Mouse (Mus musculus) midbrain, embryonic 16.5 days (tissue): ENCODE measurements around the gene Slc10a1. TPM values are rescaled to one million over a fixed set of nuclear protein-coding genes. Genes with fewer than 3 reads are reported as not detected.

Experiments used
- ATAC-seq: fragments of 200-750 bp; cut with Nextera tagmentation; 2 replicates; pipeline ENCODE4 v1.8.0; 2017; ENCODE audit warnings: moderate TSS enrichment
- H3K27ac ChIP-seq: fragments of 300-500 bp; sonication (generic); 2 replicates; pipeline ENCODE4 v1.5.1; 2014; ENCODE audit warnings: mild to moderate bottlenecking, low read length, mixed read lengths
- H3K27me3 ChIP-seq: fragments of 300-500 bp; sonication (generic); 2 replicates; pipeline ENCODE4 v1.6.1; 2014; ENCODE audit warnings: low read depth, low read length, mixed read lengths; ENCODE audit not compliant: control insufficient read depth, insufficient read depth
- H3K36me3 ChIP-seq: fragments of 300-500 bp; sonication (generic); 2 replicates; pipeline ENCODE4 v1.6.1; 2014; ENCODE audit warnings: mild to moderate bottlenecking, low read length, moderate library complexity, mixed read lengths; ENCODE audit not compliant: control insufficient read depth, insufficient read depth
- H3K4me1 ChIP-seq: fragments of 300-500 bp; sonication (generic); 2 replicates; pipeline ENCODE4 v1.6.1; 2014; ENCODE audit warnings: mild to moderate bottlenecking, low read length, mixed read lengths; ENCODE audit not compliant: control insufficient read depth, insufficient read depth
- H3K4me2 ChIP-seq: fragments of 300-500 bp; sonication (generic); 2 replicates; pipeline ENCODE4 v1.6.1; 2014; ENCODE audit warnings: mild to moderate bottlenecking, low read length, mixed read lengths
- H3K4me3 ChIP-seq: fragments of 300-500 bp; sonication (generic); 2 replicates; pipeline ENCODE4 v1.5.1; 2014; ENCODE audit warnings: low read depth, mild to moderate bottlenecking, low read length, moderate library complexity, mixed read lengths
- H3K9ac ChIP-seq: fragments of 300-500 bp; sonication (generic); 2 replicates; pipeline ENCODE4 v1.6.1; 2014; ENCODE audit warnings: low read depth, low read length, mixed read lengths
- H3K9me3 ChIP-seq: fragments of 300-500 bp; sonication (generic); replicated peaks from 2 replicates; pipeline ENCODE4 v1.6.1; 2014; ENCODE audit warnings: mild to moderate bottlenecking, low read length, mixed read lengths; ENCODE audit not compliant: control insufficient read depth, poor library complexity, severe bottlenecking
- WGBS: fragments of 180-500 bp; shearing (Covaris S2); extraction: QIAGEN DNeasy Blood & Tissue Kit; methylation state at CpG from one replicate; pipeline ENCODE4 v1.1.7; 2014; 5-methylcytosine and 5-hydroxymethylcytosine counted together
- polyA plus RNA-seq: library from polyadenylated mRNA; unstranded; fragments of >200 nt; fragmentation: Nextera tagmentation; extraction: Ambion mirVana; gene quantifications from 2 replicates; pipeline ENCODE4 v1.2.1, GENCODE M21; 2015

Gene Slc10a1
- polyA plus RNA-seq, 1 experiment from 2014 or later, result 0.45 TPM

GRCm38 (mm10) chr12:80995326-80995725 is 26.8 kb upstream of the Slc10a1 start:
- WGBS, result 91% methylated on average over 4 of the region's 4 CpGs
- Histone ChIP-seq H3K9ac (no peak overlapping the region), H3K36me3 (no peaks in the 10 kb centered on the region), H3K4me1 (0 out of 2 replicates have a peak, but pooled peaks cover 2% of the 10 kb centered on the region), H3K27ac (no peak overlapping the region), H3K4me2 (no peak overlapping the region), H3K27me3 (no peaks in the 10 kb centered on the region; the same call in 1 of the 2 replicates), H3K9me3 (no peaks in the 10 kb centered on the region), H3K4me3 (no peak overlapping the region)
- no peak for ATAC-seq

DNA sequence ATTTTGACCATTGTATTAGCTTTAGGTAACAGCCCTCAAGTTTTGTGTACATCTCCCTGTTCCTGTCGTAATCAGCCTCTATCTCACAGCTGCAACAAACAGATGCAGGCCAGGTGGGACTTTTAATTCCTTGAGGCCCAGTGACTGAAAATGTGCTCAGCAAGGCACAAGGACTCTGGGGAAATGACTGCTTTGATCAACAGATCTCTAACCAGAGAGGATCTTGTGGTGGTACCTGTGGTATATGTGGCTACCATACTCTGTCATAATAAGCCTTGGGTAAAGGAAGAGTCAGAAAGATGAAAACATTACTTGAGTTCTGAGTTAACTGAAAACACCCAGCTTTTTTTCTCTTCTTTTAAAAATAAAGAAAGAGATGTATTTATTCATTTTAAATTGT is 25.3 kb upstream of the Slc10a1 start:
- no peak for ATAC-seq
- Histone ChIP-seq H3K27me3 (no peaks in the 10 kb centered on the region), H3K4me1 (0 out of 2 replicates have a peak, but pooled peaks cover 2% of the 10 kb centered on the region), H3K4me2 (no peak overlapping the region), H3K4me3 (no peak overlapping the region), H3K9ac (no peak overlapping the region), H3K9me3 (no peaks in the 10 kb centered on the region), H3K36me3 (no peaks in the 10 kb centered on the region), H3K27ac (no peak overlapping the region)
- 86% methylated on average over 1 of the region's 1 CpGs for WGBS

- H3K4me2 ChIP-seq, result no peak overlapping the region
- 78% methylated on average over 8 of the region's 8 CpGs for WGBS
- H3K36me3 ChIP-seq, result no peaks in the 10 kb centered on the region
- no peak overlapping the region for H3K27ac ChIP-seq
- no peaks in the 10 kb centered on the region for H3K9me3 ChIP-seq
- H3K27me3 ChIP-seq, result no peaks in the 10 kb centered on the region
- no peaks in the 10 kb centered on the region for H3K4me1 ChIP-seq
- no peak overlapping the region for H3K9ac ChIP-seq
- no peak overlapping the region for H3K4me3 ChIP-seq
- ATAC-seq, result no peak
Observed at GRCm38 (mm10) chr12:80992540-80993122, 24.1 kb upstream of the Slc10a1 start.

DNA sequence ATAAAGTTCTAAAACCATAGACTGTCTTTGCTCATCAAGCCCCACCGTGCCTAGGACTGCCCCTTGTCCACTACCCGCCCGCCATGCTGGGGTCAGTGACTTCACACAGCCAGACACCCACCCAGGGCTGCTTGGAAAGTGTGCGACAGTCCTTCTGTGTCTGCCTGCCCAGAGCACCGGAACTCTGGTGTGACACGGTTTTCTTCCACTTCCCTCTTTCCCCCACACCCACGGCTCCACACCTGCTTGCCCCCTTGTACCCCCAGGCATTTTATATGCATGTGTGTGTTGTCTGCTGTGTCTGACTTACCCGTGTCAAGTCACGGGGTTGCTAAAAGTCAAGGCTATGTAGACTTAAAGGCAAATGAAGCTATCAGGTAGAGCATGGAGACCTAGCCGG is 23.3 kb upstream of the Slc10a1 start:
- ATAC-seq, result no peak
- Histone ChIP-seq H3K27me3 (no peaks in the 10 kb centered on the region), H3K9ac (no peak overlapping the region), H3K4me1 (no peaks in the 10 kb centered on the region), H3K9me3 (no peaks in the 10 kb centered on the region), H3K27ac (no peak overlapping the region), H3K36me3 (no peaks in the 10 kb centered on the region), H3K4me3 (no peak overlapping the region), H3K4me2 (no peak overlapping the region)
- WGBS, result 87% methylated on average over 10 of the region's 10 CpGs

GRCm38 (mm10) chr12:80990901-80991445 is 22.5 kb upstream of the Slc10a1 start:
- Histone ChIP-seq H3K36me3 (no peaks in the 10 kb centered on the region), H3K4me1 (no peaks in the 10 kb centered on the region), H3K27ac (no peak overlapping the region), H3K9me3 (no peaks in the 10 kb centered on the region), H3K9ac (no peak overlapping the region), H3K27me3 (no peaks in the 10 kb centered on the region), H3K4me2 (no peak overlapping the region), H3K4me3 (no peak overlapping the region)
- 44% methylated on average over 13 of the region's 13 CpGs for WGBS
- no peak for ATAC-seq

GRCm38 (mm10) chr12:80988286-80988685 is 19.8 kb upstream of the Slc10a1 start:
- no peak overlapping the region for H3K9ac ChIP-seq
- H3K27me3 ChIP-seq, result no peaks in the 10 kb centered on the region
- 85% methylated on average over 3 of the region's 3 CpGs for WGBS
- H3K4me1 ChIP-seq, result no peaks in the 10 kb centered on the region
- H3K36me3 ChIP-seq, result no peaks in the 10 kb centered on the region
- no peak overlapping the region for H3K4me2 ChIP-seq
- H3K9me3 ChIP-seq, result no peaks in the 10 kb centered on the region
- H3K4me3 ChIP-seq, result no peak overlapping the region
- no peak overlapping the region for H3K27ac ChIP-seq
- ATAC-seq, result no peak

DNA sequence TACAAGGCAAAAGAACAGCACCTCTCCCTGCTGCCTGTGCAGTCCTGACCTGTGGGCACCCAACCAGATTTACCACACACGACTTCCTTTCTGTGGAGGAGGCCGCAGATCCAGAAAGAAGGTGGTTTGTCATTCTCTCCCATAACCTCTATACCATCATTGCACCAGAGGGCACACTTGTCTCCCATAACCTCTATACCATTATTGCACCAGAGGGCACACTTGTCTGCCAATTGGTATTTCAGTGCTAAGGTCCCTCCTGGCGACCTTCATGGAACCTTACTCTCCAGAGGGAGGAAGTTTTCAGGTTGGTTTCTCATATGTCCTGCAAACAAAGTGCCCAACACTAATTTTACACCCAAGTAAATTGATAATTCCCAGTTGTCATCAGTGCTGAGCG is 18.1 kb upstream of the Slc10a1 start:
- Histone ChIP-seq H3K9me3 (no peaks in the 10 kb centered on the region), H3K36me3 (no peaks in the 10 kb centered on the region), H3K9ac (no peak overlapping the region), H3K27ac (no peak overlapping the region), H3K4me2 (no peak overlapping the region), H3K4me1 (no peaks in the 10 kb centered on the region), H3K4me3 (no peak overlapping the region), H3K27me3 (no peaks in the 10 kb centered on the region)
- ATAC-seq, result no peak
- WGBS, result 89% methylated on average over 4 of the region's 4 CpGs

- no peaks in the 10 kb centered on the region for H3K9me3 ChIP-seq
- ATAC-seq, result no peak
- no peak overlapping the region for H3K4me2 ChIP-seq
- WGBS, result 83% methylated on average over 9 of the region's 9 CpGs
- no peaks in the 10 kb centered on the region for H3K4me1 ChIP-seq
- H3K9ac ChIP-seq, result no peak overlapping the region
- H3K4me3 ChIP-seq, result no peak overlapping the region
- H3K27ac ChIP-seq, result no peak overlapping the region
- no peaks in the 10 kb centered on the region for H3K36me3 ChIP-seq
- no peaks in the 10 kb centered on the region for H3K27me3 ChIP-seq
Observed at GRCm38 (mm10) chr12:80983695-80984094, 15.2 kb upstream of the Slc10a1 start.

- no peak overlapping the region for H3K9ac ChIP-seq
- H3K4me3 ChIP-seq, result no peak overlapping the region
- H3K9me3 ChIP-seq, result no peaks in the 10 kb centered on the region
- H3K27ac ChIP-seq, result no peak overlapping the region
- ATAC-seq, result no peak
- under 1% methylated on average over 7 of the region's 7 CpGs for WGBS
- no peaks in the 10 kb centered on the region for H3K4me1 ChIP-seq
- no peak overlapping the region for H3K4me2 ChIP-seq
- no peaks in the 10 kb centered on the region for H3K27me3 ChIP-seq
- H3K36me3 ChIP-seq, result no peaks in the 10 kb centered on the region
Observed at GRCm38 (mm10) chr12:80982326-80982725, 13.8 kb upstream of the Slc10a1 start.
